Mouse (Mus musculus) midbrain, embryonic 16.5 days (tissue): ENCODE data around the gene Col27a1. TPM values are rescaled to one million over a fixed set of nuclear protein-coding genes. Genes with fewer than 3 reads are reported as not detected.
"Not testable (repeated sequence)": the region's sequence is repeated elsewhere in the genome, so short reads cannot be mapped to it uniquely, and the experiment has no call there.

ENCODE experiments used
- ATAC-seq: fragments of 200-750 bp; cut with Nextera tagmentation; 2 replicates; pipeline ENCODE4 v1.8.0; 2017; ENCODE audit warnings: moderate TSS enrichment
- H3K27ac ChIP-seq: fragments of 300-500 bp; sonication (generic); 2 replicates; pipeline ENCODE4 v1.5.1; 2014; ENCODE audit warnings: mild to moderate bottlenecking, low read length, mixed read lengths
- H3K27me3 ChIP-seq: fragments of 300-500 bp; sonication (generic); 2 replicates; pipeline ENCODE4 v1.6.1; 2014; ENCODE audit warnings: low read depth, low read length, mixed read lengths; ENCODE audit not compliant: control insufficient read depth, insufficient read depth
- H3K36me3 ChIP-seq: fragments of 300-500 bp; sonication (generic); 2 replicates; pipeline ENCODE4 v1.6.1; 2014; ENCODE audit warnings: mild to moderate bottlenecking, low read length, moderate library complexity, mixed read lengths; ENCODE audit not compliant: control insufficient read depth, insufficient read depth
- H3K4me1 ChIP-seq: fragments of 300-500 bp; sonication (generic); 2 replicates; pipeline ENCODE4 v1.6.1; 2014; ENCODE audit warnings: mild to moderate bottlenecking, low read length, mixed read lengths; ENCODE audit not compliant: control insufficient read depth, insufficient read depth
- H3K4me2 ChIP-seq: fragments of 300-500 bp; sonication (generic); 2 replicates; pipeline ENCODE4 v1.6.1; 2014; ENCODE audit warnings: mild to moderate bottlenecking, low read length, mixed read lengths
- H3K4me3 ChIP-seq: fragments of 300-500 bp; sonication (generic); 2 replicates; pipeline ENCODE4 v1.5.1; 2014; ENCODE audit warnings: low read depth, mild to moderate bottlenecking, low read length, moderate library complexity, mixed read lengths
- H3K9ac ChIP-seq: fragments of 300-500 bp; sonication (generic); 2 replicates; pipeline ENCODE4 v1.6.1; 2014; ENCODE audit warnings: low read depth, low read length, mixed read lengths
- H3K9me3 ChIP-seq: fragments of 300-500 bp; sonication (generic); replicated peaks from 2 replicates; pipeline ENCODE4 v1.6.1; 2014; ENCODE audit warnings: mild to moderate bottlenecking, low read length, mixed read lengths; ENCODE audit not compliant: control insufficient read depth, poor library complexity, severe bottlenecking
- WGBS: fragments of 180-500 bp; shearing (Covaris S2); extraction: QIAGEN DNeasy Blood & Tissue Kit; methylation state at CpG from one replicate; pipeline ENCODE4 v1.1.7; 2014; 5-methylcytosine and 5-hydroxymethylcytosine counted together
- polyA plus RNA-seq: library from polyadenylated mRNA; unstranded; fragments of >200 nt; fragmentation: Nextera tagmentation; extraction: Ambion mirVana; gene quantifications from 2 replicates; pipeline ENCODE4 v1.2.1, GENCODE M21; 2015

Gene Col27a1
- polyA plus RNA-seq, 1 experiment from 2014 or later: 1.6 TPM

DNA sequence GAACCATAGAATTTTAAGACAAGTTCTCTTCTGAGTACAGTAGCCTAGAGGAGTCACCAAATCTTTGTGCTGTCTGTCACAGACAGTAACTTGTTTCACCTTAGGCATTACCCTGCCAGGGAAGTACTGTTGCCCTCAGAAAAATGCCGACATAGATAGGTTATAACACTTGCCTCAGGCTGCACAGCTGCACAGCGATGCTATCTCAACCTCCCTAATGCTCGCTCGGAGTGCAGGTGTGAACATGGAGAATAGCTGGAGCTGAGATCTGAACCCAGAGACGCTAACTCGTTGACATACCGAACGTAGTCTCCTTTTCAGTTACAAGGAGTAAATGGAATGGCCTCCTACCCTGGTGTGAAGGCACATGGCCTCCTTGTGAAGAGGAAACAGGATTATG is 84.4 kb downstream of the Col27a1 start:
- 94% methylated on average over 8 of the region's 8 CpGs for WGBS
- Histone ChIP-seq H3K27me3 (no peaks in the 10 kb centered on the region), H3K4me1 (no peaks in the 10 kb centered on the region), H3K4me2 (no peak overlapping the region), H3K9me3 (no peaks in the 10 kb centered on the region), H3K27ac (no peak overlapping the region), H3K9ac (no peak overlapping the region), H3K36me3 (no peaks in the 10 kb centered on the region), H3K4me3 (no peak overlapping the region)
- no peak for ATAC-seq

DNA sequence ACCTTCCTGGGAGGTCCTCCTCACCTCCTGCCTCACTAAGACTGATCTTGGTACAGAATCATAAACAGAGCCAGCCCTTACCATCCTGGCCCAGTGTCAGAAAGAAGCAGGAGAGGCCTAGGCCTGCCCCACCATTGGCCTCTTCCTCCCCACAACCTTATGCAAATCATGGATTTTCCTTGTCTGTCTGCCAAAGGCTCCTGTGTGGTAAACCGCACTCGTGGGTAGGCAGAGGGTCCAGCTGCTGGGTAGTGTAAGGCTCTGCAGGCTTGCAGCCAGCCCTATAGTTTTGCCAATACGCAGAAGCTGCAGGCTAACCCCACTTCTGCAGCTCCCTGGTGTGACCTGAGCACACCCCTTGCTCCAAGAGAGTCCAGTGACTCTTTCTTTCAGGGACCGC is 88.8 kb downstream of the Col27a1 start:
- Histone ChIP-seq H3K4me3 (no peak overlapping the region), H3K4me1 (no peaks in the 10 kb centered on the region), H3K27ac (no peak overlapping the region), H3K9me3 (no peaks in the 10 kb centered on the region), H3K27me3 (no peaks in the 10 kb centered on the region), H3K9ac (no peak overlapping the region), H3K4me2 (no peak overlapping the region), H3K36me3 (no peaks in the 10 kb centered on the region)
- whole genome bisulfite sequencing: 53% methylated on average over 4 of the region's 4 CpGs
- ATAC-seq: no peak

DNA sequence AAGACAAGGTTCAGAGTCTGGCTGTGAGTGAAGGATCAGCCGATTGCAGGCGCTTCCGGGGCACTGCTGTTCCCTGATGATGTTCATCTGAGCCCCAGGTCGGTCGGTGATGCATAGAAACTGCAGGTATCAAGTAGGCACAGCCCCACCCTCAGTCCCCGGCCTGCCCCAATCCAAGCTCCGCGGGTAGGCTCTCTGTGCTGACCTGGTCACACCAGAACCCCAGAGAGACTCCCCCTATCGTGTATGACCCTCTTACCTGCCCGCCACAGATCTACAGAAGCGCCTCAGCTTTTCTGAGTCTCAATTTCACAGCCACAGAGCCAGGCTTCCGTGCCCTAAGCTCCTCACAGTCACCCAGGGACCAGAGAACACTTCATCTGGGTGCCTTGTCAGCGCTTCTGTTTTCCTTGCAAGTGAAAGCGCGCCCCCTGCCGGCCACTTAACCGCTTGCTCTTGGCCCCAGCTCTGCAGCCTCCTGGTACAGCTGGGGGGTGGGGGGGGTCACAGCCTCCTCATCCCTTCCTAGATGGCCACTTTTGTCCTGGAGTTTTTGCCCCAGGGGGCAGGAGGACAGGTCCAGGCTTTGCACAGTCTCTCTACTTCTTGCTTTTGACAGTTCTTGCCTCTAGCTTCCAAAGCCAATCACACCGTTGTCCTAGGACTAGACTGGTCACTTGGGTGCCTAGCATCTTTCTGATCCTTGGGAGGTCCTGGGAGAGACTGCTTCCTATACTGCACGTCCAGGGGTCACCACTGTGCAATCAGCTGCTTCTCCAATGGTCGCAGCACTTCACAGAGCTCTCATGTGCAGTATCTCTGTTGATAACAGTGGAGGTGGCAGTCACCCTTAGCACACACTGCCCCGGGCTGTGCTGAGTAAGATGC is 93.6 kb downstream of the Col27a1 start:
- H3K4me3 ChIP-seq: no peak overlapping the region
- no peak overlapping the region for H3K27ac ChIP-seq
- WGBS: 36% methylated on average over 21 of the region's 21 CpGs
- H3K27me3 ChIP-seq: no peaks in the 10 kb centered on the region
- peak; percentile 72 for ATAC-seq
- 0 out of 2 replicates have a peak overlapping the region, but pooled peaks have one; percentile 12 for H3K4me2 ChIP-seq
- no peaks in the 10 kb centered on the region for H3K4me1 ChIP-seq
- H3K36me3 ChIP-seq: no peaks in the 10 kb centered on the region
- H3K9me3 ChIP-seq: no peaks in the 10 kb centered on the region
- H3K9ac ChIP-seq: no peak overlapping the region

DNA sequence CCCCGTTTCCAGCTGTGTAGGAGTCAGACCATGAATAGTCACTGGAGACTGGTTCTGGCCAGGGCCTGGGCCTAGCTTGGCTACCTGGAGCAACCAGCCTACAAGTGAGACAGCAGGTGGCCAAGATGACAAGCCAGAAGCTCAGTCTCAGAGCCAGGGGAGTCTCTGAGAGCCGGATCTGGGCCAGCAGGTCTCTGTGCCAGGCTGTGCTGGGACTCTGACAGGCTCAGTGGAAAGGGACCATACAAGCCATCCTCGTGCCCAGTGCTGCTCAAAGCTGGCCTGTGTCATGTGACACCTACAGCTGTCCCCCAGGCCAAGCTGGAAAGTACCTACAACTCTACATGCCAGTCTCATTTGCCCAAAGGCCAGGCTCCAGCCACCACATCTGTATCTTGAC is 94.5 kb downstream of the Col27a1 start:
- ATAC-seq: no peak
- Histone ChIP-seq H3K36me3 (no peaks in the 10 kb centered on the region), H3K9ac (no peak overlapping the region), H3K4me3 (no peak overlapping the region), H3K4me1 (no peaks in the 10 kb centered on the region), H3K9me3 (no peaks in the 10 kb centered on the region), H3K4me2 (no peak overlapping the region), H3K27ac (no peak overlapping the region), H3K27me3 (no peaks in the 10 kb centered on the region)
- 78% methylated on average over 3 of the region's 3 CpGs for WGBS

DNA sequence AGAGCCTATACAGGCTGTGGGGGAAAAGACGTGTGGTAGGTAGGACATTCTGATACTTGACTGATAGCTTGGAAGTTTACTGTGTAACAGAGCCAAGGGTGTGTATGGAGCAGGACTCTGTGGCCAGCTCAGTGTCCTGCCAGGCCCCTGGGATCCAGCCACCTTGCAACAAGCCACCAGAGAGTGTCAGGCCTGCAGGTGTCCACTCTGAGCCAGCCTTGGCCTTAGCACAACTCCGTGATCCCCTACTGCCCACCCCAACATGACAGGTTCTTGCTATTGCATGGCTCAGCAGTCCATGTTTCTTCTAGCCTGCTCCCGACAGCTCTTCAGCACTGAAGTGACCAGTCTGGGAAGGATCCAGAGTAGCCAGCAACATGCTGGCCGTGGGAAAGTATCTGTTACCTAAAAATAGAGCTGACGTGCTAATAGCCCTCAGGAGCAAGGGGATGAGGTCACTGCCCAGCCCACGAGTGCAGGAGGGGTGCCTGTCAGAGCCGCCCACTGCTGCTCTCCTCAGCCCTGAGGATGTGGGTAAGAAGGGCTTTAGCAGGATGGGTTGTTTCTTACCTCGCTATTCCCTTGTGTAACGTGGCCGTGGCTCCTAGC is 96.5 kb downstream of the Col27a1 start:
- no peak overlapping the region for H3K4me3 ChIP-seq
- no peak overlapping the region for H3K4me2 ChIP-seq
- H3K4me1 ChIP-seq: no peaks in the 10 kb centered on the region
- no peaks in the 10 kb centered on the region for H3K36me3 ChIP-seq
- WGBS: 79% methylated on average over 10 of the region's 10 CpGs
- H3K9ac ChIP-seq: no peak overlapping the region
- no peaks in the 10 kb centered on the region for H3K27me3 ChIP-seq
- no peak overlapping the region for H3K27ac ChIP-seq
- ATAC-seq: no peak
- H3K9me3 ChIP-seq: no peaks in the 10 kb centered on the region

DNA sequence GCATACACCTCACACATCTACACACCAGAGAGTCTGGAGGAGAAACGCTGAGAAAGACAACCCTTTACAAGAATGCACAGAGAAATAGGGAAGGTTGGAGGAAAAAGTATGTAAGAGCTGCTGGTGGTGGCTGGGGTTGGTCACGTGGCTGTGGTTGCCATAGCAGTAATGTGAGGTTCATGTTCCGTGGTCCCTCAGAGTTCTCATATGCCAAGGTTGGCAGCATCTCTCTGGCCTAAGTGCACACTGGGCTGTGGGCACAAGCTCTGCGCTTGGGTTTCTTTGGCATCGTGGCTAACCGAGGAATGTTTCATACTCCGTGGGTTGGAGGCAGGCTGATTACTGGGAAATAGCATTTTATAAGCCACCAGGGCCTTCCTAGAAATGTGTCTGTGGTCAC is 97.6 kb downstream of the Col27a1 start:
- ATAC-seq: no peak

DNA sequence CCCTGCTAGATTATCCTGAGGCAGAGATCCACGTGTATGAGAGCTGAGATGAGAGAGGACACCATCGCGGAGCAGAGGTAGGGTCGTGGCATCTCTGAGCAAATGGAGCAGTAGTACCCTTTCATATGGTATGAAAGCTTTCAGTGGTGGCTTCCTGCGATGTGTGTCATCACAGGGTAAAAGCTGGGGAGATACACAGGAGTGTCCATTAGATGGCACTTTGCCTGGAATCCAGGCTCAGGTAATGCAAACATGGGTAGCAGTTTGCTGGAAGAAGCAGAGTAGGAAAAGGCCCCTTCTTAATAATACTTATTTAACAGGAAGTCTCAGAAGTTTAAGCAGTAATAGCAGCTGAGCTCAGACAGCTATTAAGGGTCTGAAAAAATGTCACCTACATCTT is 100.3 kb downstream of the Col27a1 start:
- no peaks in the 10 kb centered on the region for H3K9me3 ChIP-seq
- no peak overlapping the region for H3K27ac ChIP-seq
- H3K4me1 ChIP-seq: no peaks in the 10 kb centered on the region
- no peak overlapping the region for H3K4me3 ChIP-seq
- no peak overlapping the region for H3K9ac ChIP-seq
- H3K27me3 ChIP-seq: no peaks in the 10 kb centered on the region
- ATAC-seq: no peak
- H3K36me3 ChIP-seq: no peaks in the 10 kb centered on the region
- H3K4me2 ChIP-seq: no peak overlapping the region
- 70% methylated on average over 5 of the region's 5 CpGs for WGBS

More for the DNA sequence above, 97.6 kb downstream of the Col27a1 start:
- WGBS: 89% methylated on average over 7 of the region's 7 CpGs
- H3K9me3 ChIP-seq: no peaks in the 10 kb centered on the region
- H3K27me3 ChIP-seq: no peaks in the 10 kb centered on the region
- H3K9ac ChIP-seq: no peak overlapping the region
- H3K36me3 ChIP-seq: no peaks in the 10 kb centered on the region
- no peak overlapping the region for H3K4me2 ChIP-seq
- H3K4me1 ChIP-seq: no peaks in the 10 kb centered on the region
- no peak overlapping the region for H3K4me3 ChIP-seq
- H3K27ac ChIP-seq: no peak overlapping the region

DNA sequence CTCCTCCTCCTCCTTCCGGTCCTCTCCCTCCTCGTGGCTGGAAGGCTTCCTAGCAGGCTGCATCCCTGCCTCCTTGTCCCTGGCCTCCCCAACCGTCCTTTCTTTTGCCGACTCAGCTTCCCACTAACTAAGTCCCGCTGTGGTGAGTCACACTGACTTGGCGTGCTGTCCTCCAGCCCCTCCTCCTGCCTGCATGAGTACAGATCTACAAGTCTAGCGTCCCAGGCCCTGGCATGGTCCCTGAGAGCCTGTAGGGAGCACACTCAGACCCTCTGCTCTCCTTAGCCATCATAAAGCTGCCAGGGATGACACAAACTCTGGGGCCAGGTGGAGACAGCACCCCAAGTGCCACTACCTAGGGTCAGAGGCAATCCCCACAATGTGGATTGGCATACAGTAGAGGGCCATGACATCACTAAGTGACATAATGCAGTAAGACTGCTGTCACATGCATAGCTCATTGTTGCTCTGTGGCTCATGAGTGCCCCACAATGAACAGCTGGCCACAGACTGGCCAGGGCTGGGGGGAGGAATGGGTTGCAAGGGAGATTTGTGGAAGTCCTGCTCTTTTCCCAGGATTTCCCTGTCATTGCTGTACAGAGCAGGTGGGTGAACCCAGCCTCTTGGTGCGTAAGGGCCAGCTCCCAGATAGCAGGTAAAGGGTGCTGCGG is 102.4 kb downstream of the Col27a1 start:
- Histone ChIP-seq H3K4me1 (no peaks in the 10 kb centered on the region), H3K9me3 (no peaks in the 10 kb centered on the region), H3K4me2 (no peak overlapping the region), H3K9ac (no peak overlapping the region), H3K27me3 (no peaks in the 10 kb centered on the region), H3K27ac (no peak overlapping the region), H3K4me3 (no peak overlapping the region), H3K36me3 (no peaks in the 10 kb centered on the region)
- ATAC-seq: no peak
- 78% methylated on average over 9 of the region's 9 CpGs for WGBS

DNA sequence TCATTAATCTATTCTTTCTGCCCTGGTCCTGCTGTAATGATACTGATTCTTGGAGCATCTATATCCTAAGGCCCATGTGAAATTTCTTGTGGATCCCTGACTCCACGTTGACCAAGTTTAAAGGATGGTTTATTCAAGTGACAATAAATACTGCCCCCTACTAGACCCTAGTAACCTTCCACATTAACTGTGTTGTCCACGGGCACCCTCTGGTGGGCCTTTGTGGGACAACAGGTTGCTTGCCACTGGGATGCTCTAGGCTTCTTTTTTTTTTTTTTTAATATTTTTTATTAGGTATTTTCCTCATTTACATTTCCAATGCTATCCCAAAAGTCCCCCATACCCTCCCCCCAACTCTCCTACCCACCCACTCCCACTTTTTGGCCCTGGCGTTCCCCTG is 105.8 kb downstream of the Col27a1 start:
- not testable (repeated sequence) for H3K4me2 ChIP-seq, H3K4me1 ChIP-seq, H3K27ac ChIP-seq, H3K9ac ChIP-seq, H3K4me3 ChIP-seq, ATAC-seq, H3K27me3 ChIP-seq, H3K9me3 ChIP-seq, H3K36me3 ChIP-seq
- 25% methylated on average over 3 of the region's 3 CpGs for WGBS
